Mouse (Mus musculus) kidney, adult 9 months (tissue): Measurements from ENCODE around the gene St3gal3.

Experiments
- DNase-seq: peaks from one replicate; pipeline ENCODE4 v3.0.0; 2022

Gene St3gal3

DNA sequence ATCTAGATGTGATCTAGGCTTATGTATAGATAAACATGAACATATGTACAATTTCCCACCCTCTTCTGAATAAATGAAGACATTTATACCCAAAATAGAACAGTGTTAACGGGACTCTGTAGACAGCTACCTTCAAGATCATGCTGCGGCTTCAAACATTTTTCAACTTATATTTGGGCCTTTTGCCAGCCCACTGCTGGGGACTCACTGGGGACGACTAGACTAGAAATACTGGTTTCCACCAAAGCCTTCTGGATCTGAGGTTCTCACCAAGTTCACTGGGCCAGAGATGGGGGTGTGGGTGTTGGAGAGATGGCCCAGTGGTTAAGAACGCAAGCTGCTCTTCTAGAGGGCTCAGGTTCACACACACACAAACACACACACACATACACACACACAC lies 49.7 kb downstream of the St3gal3 start:
- DNase-seq = no peak

DNA sequence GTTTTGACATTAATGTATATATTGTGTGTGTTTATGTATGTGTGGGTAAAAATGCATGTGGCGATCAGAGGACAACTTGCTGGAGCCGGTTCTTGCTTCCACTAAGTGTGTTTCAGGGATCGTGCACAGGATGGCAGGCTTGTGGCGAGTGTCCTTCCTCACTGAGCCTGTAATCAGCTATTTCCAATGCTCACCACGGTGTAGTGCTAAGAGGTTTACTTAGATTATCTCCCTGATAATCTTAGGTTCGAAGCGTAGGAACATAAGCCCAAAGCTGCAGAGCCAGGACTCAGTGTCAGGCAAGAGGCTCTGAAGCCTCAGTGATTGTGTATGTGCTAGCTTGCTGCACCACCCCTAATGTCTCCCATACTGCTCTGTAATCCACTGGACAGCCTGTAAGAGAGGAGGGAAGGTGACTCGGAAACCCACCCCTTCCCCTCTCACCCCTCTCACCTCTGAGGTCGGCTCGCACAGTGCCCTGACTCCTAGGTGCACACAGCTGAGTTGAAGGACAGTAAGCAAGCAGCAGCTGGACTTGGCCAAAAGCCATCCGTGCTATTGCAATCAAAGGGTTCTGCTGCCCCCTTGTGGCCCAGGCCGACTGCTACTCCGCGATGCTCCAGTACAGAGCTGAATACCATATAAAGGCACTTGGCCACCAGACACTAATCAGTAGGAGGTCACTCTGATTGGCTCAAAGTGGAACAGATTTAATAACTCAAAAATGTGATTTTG lies 51.3 kb downstream of the St3gal3 start:
- peak; percentile 96 for DNase-seq

DNA sequence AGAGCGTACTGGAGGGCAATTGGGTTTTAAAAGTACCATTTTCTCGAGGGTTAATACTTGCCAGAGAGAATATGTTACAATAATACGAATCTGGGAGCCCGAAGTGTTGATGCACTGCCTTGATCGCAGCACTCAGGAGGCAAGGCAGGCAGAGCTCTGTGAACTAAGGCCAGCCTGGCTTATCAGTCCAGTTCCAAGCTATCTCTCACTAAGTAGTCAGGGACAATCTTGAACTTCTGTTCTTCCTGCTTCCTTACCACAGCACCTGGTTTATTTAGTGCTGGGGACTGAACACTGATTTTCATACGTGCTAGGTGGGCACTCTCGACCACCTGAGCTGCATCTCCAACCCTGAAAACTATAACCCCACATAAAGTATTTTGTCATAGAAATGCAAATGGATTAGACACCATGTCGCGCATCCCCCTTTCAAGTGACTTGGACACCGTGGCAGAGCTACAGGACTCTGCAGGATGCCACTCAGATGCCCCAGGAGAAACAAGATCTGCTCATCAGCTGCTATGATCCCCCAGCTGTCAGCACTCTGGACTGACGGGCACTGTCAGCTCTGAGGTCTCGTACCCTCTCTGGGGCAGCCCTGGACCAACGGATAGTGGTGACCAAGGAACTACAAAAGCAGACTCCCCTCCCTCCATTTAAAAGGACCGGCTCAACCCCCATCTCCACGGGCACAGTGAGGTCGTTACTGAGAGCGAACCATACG lies 52.9 kb downstream of the St3gal3 start:
- DNase-seq = no peak

DNA sequence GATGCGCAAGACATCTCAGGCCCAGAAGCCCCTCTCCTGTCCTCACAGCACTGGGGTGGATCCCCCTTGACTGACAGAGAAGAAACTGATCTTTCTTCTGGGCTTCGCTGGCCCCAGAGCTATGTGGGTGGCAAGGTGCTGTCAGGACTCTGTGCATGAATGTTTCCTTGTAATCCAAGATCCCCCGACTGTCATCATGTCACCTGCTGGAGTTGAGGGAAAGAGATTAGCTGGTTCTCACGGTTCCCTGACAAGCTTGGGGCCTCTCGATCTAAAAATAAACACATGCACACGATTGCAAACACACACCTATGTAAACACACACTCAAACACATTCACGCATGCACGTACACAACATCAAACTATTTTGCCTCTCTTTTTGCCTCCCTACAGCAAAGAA lies 54.2 kb downstream of the St3gal3 start:
- DNase-seq = no peak

DNA sequence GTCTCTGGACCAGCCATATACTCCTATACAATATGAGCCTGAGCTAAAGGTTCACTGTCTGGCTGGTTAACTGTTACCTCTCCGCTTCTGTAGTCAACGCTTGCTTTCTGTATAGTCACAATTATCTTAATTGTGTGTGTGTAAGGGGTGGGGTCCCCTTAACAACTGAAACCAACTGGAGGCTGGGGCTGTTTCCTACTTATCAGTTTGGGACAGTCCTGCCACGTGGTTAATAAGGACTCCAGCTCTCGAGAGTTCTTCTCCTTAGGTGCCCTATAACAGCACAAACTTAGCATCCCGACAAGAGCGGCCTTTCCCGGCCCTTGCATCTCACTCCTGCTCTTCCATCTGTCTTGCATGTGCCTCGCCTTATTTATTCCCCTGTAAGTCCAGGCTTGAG lies 55.5 kb downstream of the St3gal3 start:
- DNase-seq = no peak

DNA sequence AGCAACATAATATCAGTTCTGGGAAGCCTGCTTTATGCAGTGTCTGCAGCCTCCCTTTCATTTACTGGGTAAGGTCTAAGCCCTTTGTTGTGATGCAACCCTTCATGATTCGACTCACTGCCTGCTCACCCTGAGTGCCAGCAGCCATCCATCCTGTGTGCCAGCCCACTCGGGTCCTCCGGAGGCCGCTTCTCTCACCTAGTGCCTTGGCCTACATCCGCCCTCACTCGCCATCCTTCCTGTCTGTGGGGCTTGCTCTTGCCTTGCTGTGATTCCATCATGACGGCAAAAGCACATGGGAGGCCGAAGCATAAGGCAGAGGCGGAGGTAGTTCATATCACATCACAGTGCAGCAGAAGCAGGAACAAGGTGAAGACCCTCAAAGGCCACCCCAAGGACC lies 56.1 kb downstream of the St3gal3 start:
- DNase-seq = no peak

DNA sequence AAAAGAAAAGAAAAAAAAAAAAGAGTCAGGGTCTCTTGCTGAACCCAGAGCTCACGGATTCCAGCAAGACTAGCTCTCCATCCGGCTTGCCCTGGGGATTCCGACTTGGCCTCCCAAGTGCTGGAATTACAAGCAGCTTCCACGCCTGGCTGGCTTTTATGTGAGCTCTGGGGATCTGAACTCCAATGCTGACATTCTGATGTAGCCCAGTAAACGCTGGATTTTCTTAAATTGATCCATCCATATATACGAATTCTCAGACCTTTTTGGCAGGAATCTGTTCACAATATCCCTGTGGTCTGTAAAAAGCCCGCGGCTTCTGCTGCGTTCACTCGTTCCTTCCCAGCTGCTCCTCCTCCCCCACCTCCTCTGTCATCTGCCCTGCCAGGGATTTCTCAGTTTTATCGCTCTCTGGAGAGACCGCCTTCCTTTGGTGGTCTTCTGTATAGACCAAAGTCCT lies 57.4 kb downstream of the St3gal3 start:
- peak; percentile 60 for DNase-seq

DNA sequence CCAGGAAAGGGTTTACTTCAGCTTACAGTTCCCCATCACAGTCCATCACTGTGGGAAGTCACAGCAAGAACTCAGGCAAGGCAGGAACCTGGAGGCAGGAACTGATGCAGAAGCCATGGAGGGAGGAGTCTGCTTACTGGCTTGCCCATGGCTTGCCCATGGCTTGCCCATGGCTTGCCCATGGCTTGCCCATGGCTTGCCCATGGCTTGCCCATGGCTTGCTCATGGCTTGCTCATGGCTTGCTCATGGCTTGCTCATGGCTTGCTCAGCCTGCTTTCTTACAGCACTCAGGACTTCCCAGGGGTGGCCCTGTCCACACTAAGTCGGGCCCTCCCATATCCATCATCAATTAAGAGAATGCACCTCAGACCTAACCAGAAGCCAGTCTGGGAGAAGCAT lies 58.1 kb downstream of the St3gal3 start:
- DNase-seq = no peak

DNA sequence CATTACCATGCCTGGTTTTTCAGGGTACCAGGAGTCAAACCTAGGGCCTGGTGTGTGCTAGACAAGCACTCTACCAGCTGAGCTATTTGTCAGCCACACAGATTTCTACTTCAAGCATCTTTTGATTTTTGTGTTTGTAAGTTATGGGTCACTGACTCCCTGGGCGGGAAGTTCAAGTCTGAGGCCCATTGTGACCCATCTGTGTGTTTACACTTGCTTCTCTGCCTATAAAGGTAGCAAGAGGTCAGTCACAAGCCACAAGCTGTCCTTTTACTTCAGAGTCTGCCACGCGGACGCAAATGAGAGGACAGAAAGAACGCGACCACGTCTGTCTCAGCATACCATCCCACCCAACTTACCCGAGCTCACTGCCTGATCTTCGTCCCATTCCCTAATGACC lies 59.4 kb downstream of the St3gal3 start:
- DNase-seq = peak; percentile 24

DNA sequence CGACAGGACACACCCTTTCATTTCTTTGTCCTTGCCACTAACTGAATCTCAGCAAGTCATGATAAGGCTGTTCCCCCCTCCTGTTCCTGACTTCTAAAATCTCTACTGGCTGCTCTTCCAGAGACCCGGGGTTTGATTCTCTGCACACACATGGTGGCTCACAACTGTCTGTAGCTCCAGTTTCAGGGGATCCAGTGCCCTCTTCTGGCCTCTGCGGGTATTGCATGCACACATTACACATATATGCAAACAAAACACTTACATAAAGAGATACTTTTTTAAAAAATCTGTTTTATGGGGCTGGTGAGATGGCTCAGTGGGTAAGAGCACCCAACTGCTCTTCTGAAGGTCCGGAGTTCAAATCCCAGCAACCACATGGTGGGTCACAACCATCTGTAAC lies 60.5 kb downstream of the St3gal3 start:
- DNase-seq = no peak

DNA sequence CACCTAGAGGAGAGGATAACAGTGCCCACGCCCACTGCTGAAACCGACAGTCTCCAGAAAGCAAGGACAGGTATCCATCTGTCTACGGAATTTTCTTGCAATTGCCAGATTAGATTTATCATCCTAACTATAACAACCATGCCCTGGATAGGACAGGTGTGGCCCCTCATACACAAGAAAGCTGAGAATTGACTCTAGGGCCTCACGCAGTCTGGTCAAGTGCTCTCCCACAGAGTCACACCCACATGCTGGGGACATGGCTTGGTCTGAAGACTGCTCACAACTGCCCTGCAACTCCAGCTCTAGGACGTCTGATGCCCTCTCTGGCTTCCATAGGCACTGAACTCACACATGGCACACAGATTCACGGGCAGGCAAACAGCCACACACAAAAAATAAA lies 61.6 kb downstream of the St3gal3 start:
- DNase-seq = no peak

DNA sequence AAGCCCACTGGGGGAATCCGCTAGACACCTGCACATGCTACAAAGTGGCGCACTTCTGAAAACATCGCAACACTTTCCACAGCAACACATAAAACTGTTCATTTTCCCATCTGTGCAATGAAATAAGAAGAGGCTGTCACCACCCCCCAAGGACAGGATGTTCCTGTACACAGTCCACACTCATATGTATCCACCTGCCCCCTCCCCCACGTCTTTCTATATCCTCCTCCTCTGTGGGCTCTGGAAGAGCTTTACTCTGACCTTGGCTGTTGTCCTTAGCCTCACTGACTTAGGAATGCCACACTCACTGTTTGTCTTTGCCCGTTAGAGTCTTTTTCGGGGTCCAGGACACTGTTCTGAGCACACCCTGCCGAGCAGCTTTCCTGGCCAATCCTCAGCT lies 62.8 kb downstream of the St3gal3 start:
- no peak for DNase-seq

DNA sequence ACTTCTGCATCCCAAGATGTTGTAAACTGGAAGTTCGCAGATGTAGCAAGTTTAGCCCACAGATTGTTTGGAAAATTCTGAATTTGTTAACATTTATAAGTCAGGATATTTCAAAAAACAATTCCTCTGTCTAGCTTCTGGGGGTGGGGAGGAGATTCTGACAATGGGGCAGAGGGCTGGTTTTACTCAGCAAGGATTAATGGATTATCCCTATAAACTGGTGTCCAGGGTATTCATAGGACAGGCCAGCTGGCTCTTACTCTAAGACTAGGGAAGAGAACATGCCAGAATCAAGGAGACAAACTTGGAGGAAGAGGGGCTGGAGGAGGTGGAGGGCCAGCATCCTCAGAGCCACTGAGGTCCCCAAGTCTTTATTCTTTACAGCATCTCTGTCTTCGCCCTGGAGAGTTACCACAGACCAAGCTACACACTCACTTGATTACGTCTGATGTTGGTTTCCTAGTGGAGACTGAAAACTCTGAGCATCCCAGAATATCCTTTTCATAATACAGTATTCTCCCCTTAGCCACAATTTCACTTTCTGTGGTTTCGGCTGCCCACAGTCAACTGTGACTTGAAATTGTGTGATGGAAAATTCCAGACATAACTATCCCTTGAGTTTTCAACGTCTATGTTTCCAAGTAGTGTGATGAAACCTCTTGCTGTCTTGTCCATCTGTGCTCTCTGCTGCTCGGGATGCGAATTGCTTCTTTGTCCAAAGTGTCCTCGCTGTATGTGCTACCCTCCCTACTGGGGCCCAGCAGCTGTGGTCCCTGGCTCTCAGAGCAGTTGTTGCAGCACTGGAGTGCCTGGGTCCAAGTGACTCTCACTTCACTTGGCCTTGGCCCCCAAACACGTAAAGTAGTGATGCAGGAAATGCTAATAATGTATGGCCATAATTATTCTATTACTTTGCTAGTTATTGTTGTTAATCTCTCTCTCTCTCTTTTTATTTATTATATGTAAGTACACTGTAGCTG lies 64.2 kb downstream of the St3gal3 start:
- DNase-seq = no peak

DNA sequence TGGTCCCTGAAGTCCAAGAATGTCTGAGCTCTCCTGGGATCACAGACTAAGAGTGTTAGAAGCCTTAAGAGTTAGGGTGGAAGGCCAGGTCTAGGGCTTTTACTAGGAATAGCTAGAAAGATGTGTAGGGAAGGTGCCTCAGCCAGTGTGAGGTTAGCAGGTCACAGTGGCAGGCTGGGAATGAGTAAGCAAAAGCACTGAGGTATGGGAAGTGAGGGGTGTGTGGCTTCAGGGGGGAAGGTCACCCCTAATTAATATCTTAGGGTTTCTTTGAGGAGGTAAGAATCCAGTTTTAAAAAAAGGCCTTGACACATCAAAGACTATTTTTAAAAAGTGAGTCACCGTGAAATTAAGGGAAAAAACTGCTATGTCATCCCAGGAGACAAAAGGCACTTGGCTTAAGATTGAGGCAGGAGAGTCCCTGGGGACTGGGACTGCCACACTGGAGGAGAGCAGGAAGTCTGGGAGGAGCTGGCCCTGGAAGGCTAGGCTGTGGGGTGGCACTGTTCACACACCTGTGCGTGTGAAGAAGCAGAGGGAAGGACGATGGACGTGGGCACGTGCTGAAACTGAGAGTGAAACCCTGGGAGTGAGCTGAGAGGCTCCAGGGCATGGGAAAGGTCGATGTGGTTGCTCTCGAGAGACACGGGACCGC lies 72.8 kb downstream of the St3gal3 start:
- no peak for DNase-seq

DNA sequence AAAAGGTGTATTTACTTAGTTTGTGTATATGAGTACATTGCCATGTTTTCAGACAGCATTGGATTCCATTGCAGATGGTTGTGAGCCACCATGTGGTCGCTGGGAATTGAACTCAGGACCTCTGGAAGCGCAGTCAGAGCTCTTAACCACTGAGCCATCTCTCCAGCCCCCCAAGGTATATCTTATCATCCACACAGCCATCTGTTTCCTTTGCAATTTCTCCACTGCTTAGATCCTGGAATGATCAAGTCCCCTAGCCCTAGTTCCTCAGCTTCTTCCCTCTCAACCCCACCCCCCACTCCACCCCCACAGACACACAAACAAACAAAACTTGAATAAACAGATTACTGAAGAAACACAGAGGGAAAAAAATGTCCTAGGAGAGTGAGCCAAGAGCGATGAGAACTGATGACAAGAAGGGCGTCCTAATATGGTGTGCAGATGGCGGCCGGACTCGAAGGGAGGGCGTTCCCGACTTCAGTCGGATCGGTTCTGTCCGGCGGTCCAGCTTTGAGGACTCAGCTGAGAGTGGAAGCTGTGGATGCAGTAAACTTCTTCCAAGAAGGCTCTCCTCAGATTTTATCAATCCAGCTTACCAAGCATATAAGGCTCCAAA lies 73.7 kb downstream of the St3gal3 start:
- DNase-seq = no peak

DNA sequence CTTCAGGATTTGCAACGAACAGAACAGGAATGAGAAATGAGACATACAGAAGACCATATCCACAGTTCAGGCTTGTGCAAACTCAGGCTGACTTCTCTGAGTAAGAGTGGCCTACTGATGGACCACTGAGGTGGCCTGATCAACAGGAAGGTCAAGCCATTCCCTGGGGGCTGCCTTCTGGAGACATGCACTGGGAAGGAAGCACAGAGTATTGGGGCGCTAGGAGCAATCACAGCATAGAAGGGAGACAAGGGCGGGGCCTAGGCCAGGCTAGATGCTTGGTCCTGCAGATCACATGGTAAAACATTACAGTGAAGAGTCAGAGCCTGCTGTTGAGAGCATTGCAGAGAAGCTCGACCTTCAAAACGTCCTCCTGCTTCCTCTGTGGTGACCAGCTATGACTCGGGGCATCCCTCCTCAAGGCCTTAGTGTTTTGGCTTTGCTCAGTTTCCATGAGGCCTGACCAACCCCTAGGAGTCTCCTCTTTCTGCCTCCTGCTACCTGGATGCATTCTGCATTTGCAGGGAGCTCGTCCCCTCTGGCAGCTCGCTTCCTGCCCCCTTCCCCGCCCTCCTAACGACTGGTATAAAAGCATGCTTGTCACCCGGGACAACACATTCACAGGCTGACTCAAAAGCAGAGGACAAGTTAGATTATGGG lies 74.8 kb downstream of the St3gal3 start:
- DNase-seq = no peak

DNA sequence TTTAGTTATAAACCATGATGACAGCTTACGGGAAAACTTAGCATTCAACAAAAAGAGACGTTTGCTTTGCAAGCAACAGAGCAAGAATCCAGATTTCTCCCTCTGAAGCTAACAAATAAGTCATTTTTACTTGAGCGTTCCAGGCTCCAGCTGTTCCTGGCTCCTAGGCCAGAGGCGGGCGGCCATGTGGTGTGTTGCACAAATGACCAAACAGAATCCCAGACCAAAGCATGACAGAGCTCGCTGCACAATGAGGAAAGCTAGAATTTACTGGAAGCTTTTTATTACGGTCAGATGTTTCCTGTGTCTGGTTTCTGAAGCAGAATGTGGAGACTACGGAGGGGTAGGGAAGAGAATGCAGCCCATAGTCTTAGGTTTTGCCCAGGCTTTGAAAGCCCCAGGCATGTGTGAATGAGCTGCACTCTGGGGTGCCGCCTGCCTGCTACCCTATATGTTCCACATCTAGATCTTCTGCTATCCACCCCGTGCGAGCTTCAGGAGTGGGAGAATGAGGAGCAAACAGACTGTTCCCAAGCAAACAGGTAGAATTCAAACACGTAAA lies 76.5 kb downstream of the St3gal3 start:
- DNase-seq = peak; percentile 48

DNA sequence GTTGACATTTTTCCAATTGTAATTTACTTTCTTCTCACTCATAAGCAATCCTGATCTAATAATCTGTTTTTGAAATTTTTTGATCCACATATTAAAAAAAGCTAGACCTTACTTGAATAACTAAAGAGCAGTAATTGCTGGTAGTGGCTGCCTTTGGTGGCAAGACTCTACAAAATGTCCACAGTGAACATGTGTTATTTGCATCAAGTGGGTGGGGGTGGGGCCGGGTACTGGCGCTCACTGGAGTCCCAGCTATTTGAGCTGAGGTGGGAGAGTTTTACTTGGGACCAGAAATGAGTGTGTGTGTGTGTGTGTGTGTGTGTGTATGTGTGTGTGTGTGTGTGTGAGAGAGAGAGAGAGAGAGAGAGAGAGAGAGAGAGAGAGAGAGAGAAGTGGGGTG lies 77.6 kb downstream of the St3gal3 start:
- DNase-seq = no peak

DNA sequence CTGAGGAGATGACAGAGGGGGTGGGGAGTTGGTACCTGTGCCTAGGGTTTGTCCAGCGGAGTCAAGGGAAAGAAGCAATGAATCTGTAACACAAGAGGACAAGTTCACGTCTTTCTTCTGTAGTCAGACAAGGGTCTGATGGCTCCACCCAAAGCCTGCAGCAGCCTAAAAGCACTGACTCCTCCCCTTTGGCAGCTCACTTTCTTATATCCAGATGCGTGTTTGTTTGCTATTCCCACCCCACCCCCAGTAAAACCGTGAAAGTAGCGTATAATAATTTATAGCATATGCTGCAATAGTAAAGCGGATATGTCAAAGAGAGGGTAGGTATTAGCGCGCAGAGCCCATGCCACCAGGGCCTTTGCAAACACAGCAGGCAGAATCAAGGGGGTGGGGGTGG lies 80.1 kb downstream of the St3gal3 start:
- DNase-seq = no peak

DNA sequence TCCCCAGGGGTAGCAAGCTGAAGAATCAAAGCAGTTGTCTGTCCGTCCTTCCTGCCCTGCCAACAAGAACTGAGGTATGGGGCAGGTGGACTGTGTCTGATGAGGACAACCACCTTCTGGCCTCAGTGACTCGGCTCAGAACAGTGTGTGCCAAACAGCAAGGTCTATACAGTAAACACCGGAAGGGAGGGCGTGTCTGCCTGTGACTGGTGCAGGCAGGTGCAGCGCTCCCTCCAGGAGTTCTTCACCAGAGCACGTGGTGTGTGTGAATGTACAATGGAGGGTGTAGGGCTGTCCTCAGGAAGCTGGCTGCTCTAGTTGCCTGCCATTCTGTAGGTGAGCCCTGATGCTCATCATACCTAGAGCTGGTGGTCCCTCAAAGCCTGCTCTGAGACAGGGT lies 80.8 kb downstream of the St3gal3 start:
- DNase-seq = no peak

DNA sequence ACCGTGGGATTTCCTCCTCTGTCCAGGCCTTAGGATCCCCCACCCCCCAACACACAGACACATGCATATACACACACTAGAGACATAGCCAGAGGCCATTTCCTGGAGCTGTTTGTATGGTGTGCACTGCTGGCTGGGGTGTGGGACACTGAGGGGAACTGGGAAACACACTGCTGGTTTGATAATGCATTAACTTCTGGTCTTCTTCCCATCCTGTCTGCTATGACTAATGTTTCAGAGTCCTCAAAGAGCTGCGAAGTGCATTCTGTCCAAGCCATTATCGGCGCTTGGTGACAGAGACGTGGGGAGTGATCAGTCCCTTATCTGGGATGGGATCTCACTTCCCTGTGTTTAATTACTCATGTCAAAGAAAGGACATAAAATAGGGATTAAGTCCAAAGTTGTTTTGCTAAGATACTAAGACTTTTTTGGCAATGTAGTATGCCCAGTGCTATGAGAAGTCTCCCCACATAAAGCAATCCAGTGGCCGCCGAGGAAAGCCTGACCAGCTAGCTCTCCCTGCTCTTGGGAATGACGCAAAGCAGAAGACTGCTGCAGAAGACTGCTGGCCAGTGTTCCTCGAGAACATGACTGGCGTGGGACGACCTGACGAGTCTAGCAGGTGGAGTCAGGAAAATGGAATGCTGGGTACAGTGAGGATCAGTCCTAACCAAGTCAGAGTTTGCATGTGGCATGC lies 85.0 kb downstream of the St3gal3 start:
- no peak for DNase-seq
